Comparison of ENCODE assay signal across 26 mouse cellular contexts in genomic region chr1:75010203-75010602, GRCm38 (mm10). TPM values are rescaled to one million over a fixed set of nuclear protein-coding genes. Genes with fewer than 3 reads are reported as not detected.
DNase-seq lines count a peak whose midpoint lies in the region; ATAC-seq and TF ChIP-seq lines count a peak whose summit lies in the region.
"Had no signal": no experiment of that assay in that cellular context is flagged by ENCODE, and none has a peak within 500 bp of the region (broad histone marks: within the 10 kb centered on the region; RNA-seq: fewer than 3 reads in every experiment).

No protein-coding gene starts in this region.

- H3K27ac ChIP-seq in kidney, embryonic 16.5 days (ENCODE audit: low read length) = no peak overlapping the region
- H3K27ac ChIP-seq in liver, embryonic 13.5 days = peak overlapping the region; percentile 12; the same call in 1 of the 2 replicates
- no peak overlapping the region for H3K27ac ChIP-seq in liver, embryonic 12.5 days
- no peak overlapping the region for H3K27ac ChIP-seq in liver, postnatal 0 days (ENCODE audit: low read depth)
- peak overlapping the region; percentile 44 for H3K27ac ChIP-seq in stomach, embryonic 16.5 days (ENCODE audit: low read length)
- H3K27ac ChIP-seq: embryonic facial prominence, embryonic 12.5 days; embryonic facial prominence, embryonic 15.5 days; gastrocnemius, adult 2 months; heart, embryonic 10.5 days; heart, embryonic 13.5 days had no signal

- no peak overlapping the region for H3K9ac ChIP-seq in kidney, embryonic 16.5 days (replicated peaks; ENCODE audit: low read length)
- H3K9ac ChIP-seq in liver, embryonic 13.5 days = no peak overlapping the region
- no peak overlapping the region for H3K9ac ChIP-seq in liver, embryonic 12.5 days
- H3K9ac ChIP-seq in liver, postnatal 0 days (replicated peaks) = no peak overlapping the region
- H3K9ac ChIP-seq in stomach, embryonic 16.5 days (ENCODE audit: low read length) = no peak overlapping the region
- H3K9ac ChIP-seq: embryonic facial prominence, embryonic 12.5 days; embryonic facial prominence, embryonic 15.5 days; forebrain, postnatal 0 days; heart, embryonic 13.5 days had no signal

- TF ChIP-seq EP300 in liver, postnatal 0 days (IDR thresholded peaks at IDR 0.05; ENCODE audit: low read depth) = no peak

- WGBS in kidney, embryonic 16.5 days = 78% methylated on average over 2 of the region's 2 CpGs
- WGBS in liver, embryonic 13.5 days (ENCODE audit: insufficient replicate concordance) = 29% methylated on average over 2 of the region's 2 CpGs
- 27% methylated on average over 2 of the region's 2 CpGs for WGBS in liver, embryonic 12.5 days (ENCODE audit: insufficient replicate concordance)
- WGBS in liver, postnatal 0 days (ENCODE audit: insufficient replicate concordance) = 39% methylated on average over 2 of the region's 2 CpGs
- WGBS in stomach, embryonic 16.5 days = 27% methylated on average over 2 of the region's 2 CpGs

- no peaks in the 10 kb centered on the region for H3K36me3 ChIP-seq in kidney, embryonic 16.5 days (ENCODE audit: insufficient read depth, low read length)
- H3K36me3 ChIP-seq in liver, embryonic 13.5 days = no peaks in the 10 kb centered on the region
- no peaks in the 10 kb centered on the region for H3K36me3 ChIP-seq in liver, embryonic 12.5 days
- H3K36me3 ChIP-seq in liver, postnatal 0 days (replicated peaks; ENCODE audit: insufficient read depth, low read length) = no peaks in the 10 kb centered on the region
- H3K36me3 ChIP-seq in stomach, embryonic 16.5 days (ENCODE audit: control insufficient read depth, insufficient read depth, low read length) = no peaks in the 10 kb centered on the region
- H3K36me3 ChIP-seq: embryonic facial prominence, embryonic 12.5 days; embryonic facial prominence, embryonic 15.5 days; heart, embryonic 10.5 days; heart, embryonic 13.5 days had no signal

- peak; percentile 32 for DNase-seq in kidney, adult 9 months
- no peak for DNase-seq in liver, embryonic 13.5 days
- DNase-seq in liver, postnatal 0 days = no peak
- DNase-seq in spleen, adult 12 weeks (ENCODE audit: low spot score) = no peak
- DNase-seq in thymus, postnatal 25 days = no peak
- DNase-seq: adrenal gland, adult 2 months; adrenal gland, postnatal 14 days; cerebellum, adult 11 months; cerebellum, adult 2 months; cerebellum, adult 9-11 months; cerebellum, postnatal 25 days; forebrain, postnatal 0 days; gastrocnemius, adult 2 months; gastrocnemius, postnatal 14 days; heart, adult 18-20 months; heart, postnatal 14 days; heart, postnatal 4 days had no signal

- H3K4me1 ChIP-seq in kidney, embryonic 16.5 days (ENCODE audit: insufficient read depth, low read length) = peaks cover 11% of the 10 kb centered on the region
- H3K4me1 ChIP-seq in liver, embryonic 13.5 days (replicated peaks) = peaks cover 12% of the 10 kb centered on the region
- peaks cover 5% of the 10 kb centered on the region; the same call in 1 of the 2 replicates for H3K4me1 ChIP-seq in liver, embryonic 12.5 days
- peaks cover 13% of the 10 kb centered on the region for H3K4me1 ChIP-seq in liver, postnatal 0 days (ENCODE audit: insufficient read depth)
- H3K4me1 ChIP-seq in stomach, embryonic 16.5 days (ENCODE audit: control insufficient read depth, insufficient read depth, low read length) = peaks cover 14% of the 10 kb centered on the region

- no peak for TF ChIP-seq CTCF in liver, postnatal 0 days (IDR thresholded peaks at IDR 0.05; ENCODE audit: low read depth)

- H3K4me3 ChIP-seq in kidney, embryonic 16.5 days (ENCODE audit: low read length) = no peak overlapping the region
- no peak overlapping the region for H3K4me3 ChIP-seq in liver, embryonic 13.5 days (replicated peaks)
- no peak overlapping the region for H3K4me3 ChIP-seq in liver, embryonic 12.5 days
- no peak overlapping the region for H3K4me3 ChIP-seq in liver, postnatal 0 days (ENCODE audit: low read depth, low read length)
- no peak overlapping the region for H3K4me3 ChIP-seq in stomach, embryonic 16.5 days (replicated peaks; ENCODE audit: low read length)
- H3K4me3 ChIP-seq: embryonic facial prominence, embryonic 12.5 days; embryonic facial prominence, embryonic 15.5 days; gastrocnemius, adult 2 months; heart, embryonic 10.5 days; heart, embryonic 13.5 days had no signal

- no peak for ATAC-seq in kidney, embryonic 16.5 days (ENCODE audit: low FRiP score, low TSS enrichment)
- ATAC-seq in liver, embryonic 13.5 days (ENCODE audit: low read depth) = no peak
- no peak for ATAC-seq in liver, embryonic 12.5 days
- no peak for ATAC-seq in liver, postnatal 0 days
- peak; percentile 55; the same call in 1 of the 2 replicates for ATAC-seq in stomach, embryonic 16.5 days (ENCODE audit: insufficient read depth, low FRiP score)
- ATAC-seq: CD4-positive, CD25-positive, alpha-beta regulatory T cell, adult 4 months; forebrain, embryonic 14.5 days; forebrain, postnatal 0 days had no signal

- no peak overlapping the region for H3K4me2 ChIP-seq in kidney, embryonic 16.5 days (replicated peaks; ENCODE audit: low read depth, low read length)
- H3K4me2 ChIP-seq in liver, embryonic 13.5 days = no peak overlapping the region
- no peak overlapping the region for H3K4me2 ChIP-seq in liver, embryonic 12.5 days
- peak overlapping the region; percentile 10; the same call in 1 of the 2 replicates for H3K4me2 ChIP-seq in liver, postnatal 0 days (ENCODE audit: low read depth, low read length)
- H3K4me2 ChIP-seq in stomach, embryonic 16.5 days (ENCODE audit: low read depth, low read length) = no peak overlapping the region
- H3K4me2 ChIP-seq: embryonic facial prominence, embryonic 12.5 days; embryonic facial prominence, embryonic 15.5 days; heart, embryonic 13.5 days had no signal

- no peaks in the 10 kb centered on the region for H3K27me3 ChIP-seq in kidney, embryonic 16.5 days (ENCODE audit: insufficient read depth, low read length)
- no peaks in the 10 kb centered on the region for H3K27me3 ChIP-seq in liver, embryonic 13.5 days
- H3K27me3 ChIP-seq in liver, embryonic 12.5 days (replicated peaks) = 0 out of 2 replicates have a peak, but pooled peaks cover 5% of the 10 kb centered on the region
- H3K27me3 ChIP-seq in liver, postnatal 0 days (ENCODE audit: insufficient read depth, low read length) = no peaks in the 10 kb centered on the region
- H3K27me3 ChIP-seq in stomach, embryonic 16.5 days (ENCODE audit: control insufficient read depth, insufficient read depth, low read length) = no peaks in the 10 kb centered on the region
- H3K27me3 ChIP-seq: embryonic facial prominence, embryonic 12.5 days; embryonic facial prominence, embryonic 15.5 days had no signal

- H3K9me3 ChIP-seq in kidney, embryonic 16.5 days (ENCODE audit: low read length) = no peaks in the 10 kb centered on the region
- no peaks in the 10 kb centered on the region for H3K9me3 ChIP-seq in liver, embryonic 13.5 days (replicated peaks)
- no peaks in the 10 kb centered on the region for H3K9me3 ChIP-seq in liver, embryonic 12.5 days (replicated peaks)
- no peaks in the 10 kb centered on the region for H3K9me3 ChIP-seq in liver, postnatal 0 days (ENCODE audit: low read length)
- no peaks in the 10 kb centered on the region for H3K9me3 ChIP-seq in stomach, embryonic 16.5 days (replicated peaks; ENCODE audit: control insufficient read depth, low read length)
- H3K9me3 ChIP-seq: embryonic facial prominence, embryonic 12.5 days; embryonic facial prominence, embryonic 15.5 days; heart, embryonic 10.5 days; heart, embryonic 13.5 days had no signal

RNA-seq across cellular contexts. Expression of gene Ihh, which starts 58.7 kb away (rescaled TPM):
- 2.4 and 3.4 TPM in 2 replicates for polyA plus RNA-seq in kidney, embryonic 16.5 days (2015; fragmentation: Nextera tagmentation; extraction: Ambion mirVana)
- polyA plus RNA-seq in liver, embryonic 13.5 days (2015; fragmentation: Nextera tagmentation; extraction: Ambion mirVana) = 1.3 and 1.6 TPM in 2 replicates
- 2.9 and 3.0 TPM in 2 replicates for polyA plus RNA-seq in liver, embryonic 12.5 days (2016; fragmentation: Nextera tagmentation; extraction: Ambion mirVana)
- 1.1 TPM in 2 replicates for polyA plus RNA-seq in liver, postnatal 0 days (2015; fragmentation: Nextera tagmentation; extraction: Ambion mirVana)
- 19.0 and 22.0 TPM in 2 replicates for polyA plus RNA-seq in stomach, embryonic 16.5 days (2015; fragmentation: Nextera tagmentation; extraction: Ambion mirVana)
- polyA plus RNA-seq: CD4-positive, CD25-positive, alpha-beta regulatory T cell, adult 4 months had no signal

Comparison
In these comparisons a context has a peak if more than half of its experiments do, and no peak if none do; other contexts are left out.
1. H3K27ac ChIP-seq: peak in liver, embryonic 13.5 days (single experiment) and stomach, embryonic 16.5 days (single experiment); none in kidney, embryonic 16.5 days (single experiment), liver, embryonic 12.5 days (single experiment) and liver, postnatal 0 days (single experiment).